Mouse (Mus musculus) megakaryocyte, embryonic 14.5 days (primary cell): ENCODE data around the gene Ppargc1a.

Experiments
- FLI1 ChIP-seq: IDR thresholded peaks from 2 replicates; pipeline ENCODE4 v1.6.1; 2012; ENCODE audit warnings: low read length, inconsistent platforms, mixed read lengths
- GATA1 ChIP-seq: IDR thresholded peaks from 3 replicates; pipeline ENCODE4 v1.6.1; 2012; ENCODE audit warnings: mixed read lengths, low read length, inconsistent platforms, borderline replicate concordance

- TF ChIP-seq GATA1 (no peak), FLI1 (no peak)
Measured at GRCm38 (mm10) chr5:51565672-51566071, 1.9 kb downstream of the Ppargc1a start.
